Mouse (Mus musculus) ES-E14 (cell line): ENCODE data around the gene Rln3.

ENCODE experiments used
- HCFC1 ChIP-seq: IDR thresholded peaks from 2 replicates; pipeline ENCODE4 v1.6.1; 2012; ENCODE audit warnings: low read length, inconsistent platforms, borderline replicate concordance; ENCODE audit not compliant: insufficient read depth
- ZC3H11A ChIP-seq: IDR thresholded peaks from 2 replicates; pipeline ENCODE4 v1.6.1; 2012; ENCODE audit warnings: low read depth, mild to moderate bottlenecking, inconsistent platforms, low read length, borderline replicate concordance

DNA sequence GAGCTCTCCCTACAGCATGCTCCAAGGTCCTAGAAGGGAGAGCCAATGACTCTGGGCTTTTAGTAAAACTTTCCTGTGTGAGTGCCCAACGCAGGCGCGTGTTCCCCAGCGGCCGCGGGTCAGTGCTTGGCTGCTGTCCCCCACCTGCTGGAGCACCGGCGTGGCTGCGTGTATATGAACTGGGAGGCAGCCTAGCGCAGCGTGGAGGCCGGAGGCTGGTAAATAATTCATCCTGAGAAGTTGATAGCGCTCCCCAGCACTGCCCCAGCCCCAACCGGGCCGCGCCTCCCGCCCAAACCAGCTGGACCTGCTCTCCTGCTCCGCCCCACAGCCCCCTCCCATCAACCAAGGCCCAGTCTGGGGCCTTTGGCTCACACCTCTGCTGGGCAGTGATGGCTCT is 23.7 kb downstream of the Rln3 start, which contains the start of gene Palm3:
- TF ChIP-seq HCFC1 (no peak), ZC3H11A (no peak)
